Mouse (Mus musculus): ENCODE measurements around the gene Pkig.
"Not testable (repeated sequence)": the region's sequence is repeated elsewhere in the genome, so short reads cannot be mapped to it uniquely, and the experiment has no call there.

Gene Pkig

DNA sequence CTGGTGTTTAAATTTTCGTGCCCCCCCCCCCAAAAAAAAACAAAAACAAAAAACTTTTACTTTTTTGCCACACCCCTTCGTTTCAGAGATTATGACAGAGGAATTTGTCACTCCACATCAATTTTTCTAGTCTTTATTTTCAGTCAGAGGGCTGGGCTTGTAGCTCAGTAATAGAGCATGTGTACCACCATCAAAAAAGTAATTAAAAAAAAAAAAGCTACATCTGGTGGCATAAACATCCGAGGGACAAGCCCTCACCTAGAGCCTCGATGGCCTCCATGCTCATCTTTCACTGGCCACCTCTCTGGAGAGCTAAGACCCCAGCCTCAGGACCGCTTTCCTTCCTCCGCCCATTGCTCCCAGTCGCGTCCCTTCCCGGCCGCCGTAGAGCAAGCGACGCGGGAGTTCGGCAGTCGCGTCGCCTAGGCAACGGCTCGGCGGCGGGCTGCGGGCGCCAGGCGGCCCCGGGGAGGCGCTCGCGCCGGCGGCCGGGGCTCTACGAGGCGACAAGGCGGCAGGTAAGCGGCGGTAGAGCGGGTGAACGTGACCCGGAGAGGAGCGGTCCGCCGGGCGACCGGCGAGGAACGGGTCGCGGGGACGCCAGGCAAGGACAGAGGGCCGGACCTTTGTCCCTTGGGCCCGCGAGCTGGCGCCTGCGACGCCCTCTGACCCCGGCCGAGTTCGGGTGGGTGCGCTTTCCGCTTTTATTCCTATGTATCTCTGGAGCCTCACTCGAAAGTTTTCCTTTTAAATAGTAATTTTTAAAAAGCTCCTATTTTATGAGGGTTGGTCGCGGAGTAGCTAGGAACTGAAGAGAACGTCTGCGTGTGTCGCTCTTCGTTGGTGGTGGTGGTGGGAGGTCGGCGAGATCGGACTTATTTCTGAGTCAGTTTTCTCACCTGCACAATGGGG is at the start of gene Pkig:
Gene Pkig, plus strand, starts transcription at position 412 of the 912 bp plus-strand sequence.
- in situ Hi-C loops (cut with MboI, MseI): no loop called here

- in situ Hi-C loops (cut with MboI, MseI): loop anchor here (10.0 kb wide), 1 partner anchor 1295 kb away; no protein-coding TSS in a partner anchor
These were observed 48.8 kb upstream of the Pkig start for GRCm38 (mm10) chr2:163609281-163609975.

DNA sequence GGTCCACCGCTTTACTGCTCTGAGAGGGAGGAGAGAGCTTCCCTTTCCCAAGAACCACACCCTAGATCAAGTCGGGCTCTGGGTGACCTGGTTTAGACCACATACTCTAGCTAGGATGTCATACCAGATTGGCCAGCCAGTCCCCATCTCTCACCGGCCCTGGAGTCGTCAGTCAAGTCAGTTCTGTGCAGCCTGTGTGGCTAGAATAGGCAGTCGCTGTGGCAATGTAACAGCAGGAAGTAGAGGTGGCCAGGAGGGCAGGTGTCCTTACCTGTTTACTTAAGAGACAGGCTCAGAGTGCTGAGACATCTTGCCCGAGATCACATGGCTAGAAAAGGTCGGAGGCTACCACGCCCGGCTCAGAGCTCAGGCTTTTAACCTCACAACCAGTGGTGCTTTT is 47.0 kb upstream of the Pkig start:
- in situ Hi-C loops (cut with MboI, MseI): no loop called here

GRCm38 (mm10) chr2:163613206-163613605 is 45.0 kb upstream of the Pkig start:
- in situ Hi-C loops (cut with MboI, MseI): no loop called here

DNA sequence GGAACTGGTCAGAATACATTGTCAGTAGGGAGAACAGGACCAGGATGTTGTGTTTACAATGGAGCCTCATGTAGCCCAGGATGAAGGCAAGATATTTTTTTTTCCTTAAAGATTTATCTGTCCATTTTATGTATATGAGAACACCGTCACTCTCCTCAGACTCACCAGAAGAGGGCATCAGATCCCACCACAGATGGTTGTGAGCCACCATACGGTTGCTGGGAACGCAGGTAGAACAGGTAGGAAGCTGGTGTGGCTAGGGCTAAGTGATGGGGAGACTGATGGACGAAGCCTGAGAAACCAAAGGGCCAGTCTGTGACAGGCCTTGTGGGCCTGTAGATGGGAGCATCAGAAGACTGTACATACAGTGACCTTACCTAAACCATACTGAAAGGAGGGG is 44.2 kb upstream of the Pkig start:
- in situ Hi-C loops (cut with MboI, MseI): no loop called here

- in situ Hi-C loops (cut with MboI, MseI): no loop called here
These were observed 42.8 kb upstream of the Pkig start for GRCm38 (mm10) chr2:163615401-163615800.

DNA sequence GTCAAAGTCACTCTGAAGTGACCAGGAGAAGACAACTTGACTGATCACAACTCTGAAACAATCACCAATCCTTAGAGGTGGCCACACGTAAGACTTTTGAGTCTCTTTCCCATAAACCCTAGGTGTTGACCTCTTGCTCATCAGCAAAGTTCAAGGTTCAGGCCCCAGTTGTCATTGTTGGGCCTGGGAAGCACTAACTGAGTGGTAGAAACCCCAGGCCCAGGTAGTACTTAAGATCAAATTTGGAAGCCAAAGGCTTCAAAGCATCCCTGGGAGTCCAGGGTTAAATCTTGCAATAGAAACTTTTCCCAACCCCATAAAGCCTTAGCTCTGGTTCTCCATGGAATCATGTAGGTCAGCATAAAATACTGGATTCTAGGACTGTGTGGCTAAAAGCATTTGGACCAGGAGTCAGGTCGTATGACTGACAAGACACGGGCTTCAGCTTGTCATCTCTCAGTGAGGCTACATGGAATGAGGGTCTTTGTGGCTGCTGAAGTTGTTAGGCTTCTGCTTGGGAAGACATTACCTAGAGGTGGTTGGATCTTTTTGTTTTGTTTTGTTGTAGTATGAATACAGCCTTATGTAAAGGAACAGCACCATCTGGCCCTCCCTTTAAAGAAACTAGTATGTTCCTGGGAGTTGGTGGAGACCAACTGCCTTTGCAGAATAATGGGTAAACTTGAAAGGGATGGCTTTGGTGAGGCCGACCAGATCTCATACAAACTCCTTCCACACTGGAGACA is 42.1 kb upstream of the Pkig start:
- in situ Hi-C loops (cut with MboI, MseI): no loop called here

DNA sequence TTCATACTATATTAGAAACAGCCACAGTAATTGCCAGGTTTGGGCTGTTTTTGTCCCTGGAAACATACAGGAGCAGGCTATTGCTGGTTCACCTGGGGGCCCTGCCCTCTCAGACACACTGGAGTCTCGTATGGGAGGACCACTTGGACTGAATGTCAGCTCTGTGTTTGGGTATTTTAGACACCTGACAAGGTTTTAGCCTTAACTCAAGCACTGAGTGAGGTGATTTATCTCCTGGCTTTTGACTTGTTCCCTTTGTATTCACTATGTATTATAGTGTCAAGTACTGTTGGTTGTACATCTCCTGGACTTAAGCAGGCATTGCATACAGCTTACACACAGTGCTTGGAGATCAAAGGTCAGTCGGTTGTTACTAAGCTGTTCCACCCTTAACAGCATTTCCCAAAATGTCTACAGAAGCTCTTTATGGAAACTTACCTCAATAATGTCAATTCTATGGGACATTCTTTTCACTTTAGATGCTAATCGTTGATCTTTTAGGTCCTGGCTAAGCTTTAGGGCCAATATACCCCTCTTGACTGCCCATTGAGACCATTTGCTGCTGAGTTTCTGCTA is 41.4 kb upstream of the Pkig start:
- in situ Hi-C loops (cut with MboI, MseI): no loop called here

GRCm38 (mm10) chr2:163617232-163617863 is 40.8 kb upstream of the Pkig start:
- in situ Hi-C loops (cut with MboI, MseI): no loop called here

- in situ Hi-C loops (cut with MboI, MseI): no loop called here
These were observed 40.3 kb upstream of the Pkig start for GRCm38 (mm10) chr2:163617874-163618273.

DNA sequence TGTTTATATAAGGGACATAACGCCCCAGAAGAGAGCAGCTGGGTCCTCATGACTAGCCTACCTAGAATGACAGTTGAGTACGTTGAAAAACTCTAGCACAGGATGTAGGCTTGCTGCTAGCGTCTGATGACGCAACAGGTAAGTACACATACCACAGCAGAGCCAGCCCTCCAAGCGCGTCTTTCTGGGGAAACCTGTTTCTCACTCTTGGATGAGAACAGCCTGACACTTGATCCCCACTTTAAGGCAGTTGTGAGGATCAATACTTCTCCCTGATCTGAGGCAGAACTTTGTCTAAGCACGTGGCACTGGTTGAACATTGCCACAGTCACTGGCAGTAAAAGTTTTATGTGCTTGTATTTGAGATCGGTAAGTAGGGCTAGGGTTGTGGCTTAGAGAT is 37.7 kb upstream of the Pkig start:
- in situ Hi-C loops (cut with MboI, MseI): no loop called here

DNA sequence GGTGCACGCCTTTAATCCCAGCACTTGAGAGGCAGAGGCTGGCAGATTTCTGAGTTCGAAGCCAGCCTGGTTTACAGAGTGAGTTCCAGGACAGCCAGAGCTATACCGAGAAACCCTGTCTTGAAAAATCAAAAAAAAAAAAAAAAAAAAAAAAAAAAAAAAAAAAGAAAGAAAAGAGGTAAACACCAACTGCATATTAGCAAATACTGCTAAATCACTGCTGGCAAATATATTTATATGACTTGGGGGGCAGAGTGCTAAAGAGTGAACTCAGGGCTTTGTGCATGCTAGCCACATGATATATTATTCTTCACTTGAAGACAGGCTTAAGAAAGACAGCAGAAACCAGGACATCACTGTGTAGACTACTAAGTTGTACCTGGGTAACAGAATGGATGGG is 36.8 kb upstream of the Pkig start:
- in situ Hi-C loops (cut with MboI, MseI): not testable (repeated sequence)

GRCm38 (mm10) chr2:163631223-163631622 is 27.0 kb upstream of the Pkig start:
- in situ Hi-C loops (cut with MboI, MseI): no loop called here

GRCm38 (mm10) chr2:163631715-163632114 is 26.5 kb upstream of the Pkig start:
- in situ Hi-C loops (cut with MboI, MseI): no loop called here

DNA sequence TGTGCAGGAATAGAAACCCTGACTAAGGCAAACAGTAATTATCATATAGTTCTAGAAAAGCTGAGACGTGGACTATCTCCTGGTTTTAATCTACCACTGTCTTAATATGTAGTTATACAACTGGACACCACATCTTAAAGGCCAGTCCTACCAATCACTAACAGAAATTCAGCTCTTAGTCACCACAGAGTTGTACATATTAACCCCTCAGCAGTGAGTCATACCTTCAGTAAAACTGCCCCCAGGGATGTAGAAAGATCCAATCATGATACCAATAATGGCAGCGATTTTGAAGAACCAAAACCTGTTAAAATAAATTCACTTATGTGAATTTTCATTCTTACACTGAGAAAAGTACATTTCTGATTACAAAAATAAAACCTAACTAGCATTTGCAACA is 24.0 kb upstream of the Pkig start:
- in situ Hi-C loops (cut with MboI, MseI): no loop called here

GRCm38 (mm10) chr2:163636057-163636456 is 22.1 kb upstream of the Pkig start:
- in situ Hi-C loops (cut with MboI, MseI): no loop called here

- in situ Hi-C loops (cut with MboI, MseI): no loop called here
These were observed 20.4 kb upstream of the Pkig start for GRCm38 (mm10) chr2:163637655-163638266.

- in situ Hi-C loops (cut with MboI, MseI): no loop called here
These were observed 17.7 kb upstream of the Pkig start for GRCm38 (mm10) chr2:163640493-163640892.

- in situ Hi-C loops (cut with MboI, MseI): no loop called here
These were observed 16.5 kb upstream of the Pkig start for GRCm38 (mm10) chr2:163641681-163642080.

- in situ Hi-C loops (cut with MboI, MseI): no loop called here
These were observed 15.3 kb upstream of the Pkig start for GRCm38 (mm10) chr2:163642685-163643575.
